Mouse (Mus musculus): ENCODE results near the gene Sptssa. TPM values are rescaled to one million over a fixed set of nuclear protein-coding genes. Genes with fewer than 3 reads are reported as not detected.

Gene Sptssa
- polyA plus RNA-seq, 1 experiment = 101 TPM

- no peaks in the 10 kb centered on the region for H3K27me3 ChIP-seq (ENCODE audit: control insufficient read depth, insufficient read depth, low read length)
- peaks cover 26% of the 10 kb centered on the region for H3K4me1 ChIP-seq (ENCODE audit: control insufficient read depth, insufficient read depth, insufficient read length, low read length)
- peak overlapping the region; percentile 84 for H3K4me3 ChIP-seq (ENCODE audit: low read depth, low read length)
- no peak for TF ChIP-seq POLR2A (IDR thresholded peaks at IDR 0.05; ENCODE audit: low read depth, low read length)
- no peak for TF ChIP-seq CTCF (IDR thresholded peaks at IDR 0.05; ENCODE audit: extremely low read depth, insufficient read length, insufficient replicate concordance, low read depth, low read length)
- H3K27ac ChIP-seq (ENCODE audit: insufficient read depth, low read depth, low read length) = peak overlapping the region; percentile 70
- peaks cover 6% of the 10 kb centered on the region for H3K36me3 ChIP-seq (ENCODE audit: control insufficient read depth, insufficient read depth, low read length)
- WGBS = 2% methylated on average over 16 of the region's 16 CpGs
Observed at GRCm38 (mm10) chr12:54655292-54656038, 908 bp downstream of the Sptssa start.

DNA sequence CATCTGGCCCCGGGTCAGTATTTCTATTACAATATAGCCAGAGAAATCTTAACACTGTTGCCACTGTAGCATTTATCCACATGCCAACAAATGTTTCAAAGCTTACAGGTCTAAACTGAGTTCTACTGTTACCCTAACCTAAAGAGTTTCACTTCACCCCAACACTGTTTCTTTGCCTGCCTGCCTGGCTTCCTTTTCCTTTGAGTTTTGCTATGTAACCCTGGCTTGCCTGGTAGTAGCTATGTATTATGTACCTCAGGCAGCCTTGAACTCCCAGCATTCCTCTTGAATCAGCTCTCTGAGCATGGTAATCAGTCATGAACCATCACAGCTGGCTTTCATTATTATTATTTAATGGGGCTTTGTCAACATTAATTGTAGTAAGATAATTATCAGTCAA lies 1.6 kb downstream of the Sptssa start:
- TF ChIP-seq CTCF (IDR thresholded peaks at IDR 0.05; ENCODE audit: extremely low read depth, insufficient read length, insufficient replicate concordance, low read depth, low read length) (no peak), POLR2A (IDR thresholded peaks at IDR 0.05; ENCODE audit: low read depth, low read length) (no peak)
- peaks cover 23% of the 10 kb centered on the region for H3K4me1 ChIP-seq (ENCODE audit: control insufficient read depth, insufficient read depth, insufficient read length, low read length)
- WGBS = 19% methylated on average over 1 of the region's 1 CpGs
- H3K27ac ChIP-seq (ENCODE audit: insufficient read depth, low read depth, low read length) = peak overlapping the region; percentile 77
- H3K27me3 ChIP-seq (ENCODE audit: control insufficient read depth, insufficient read depth, low read length) = no peaks in the 10 kb centered on the region
- peaks cover 12% of the 10 kb centered on the region for H3K36me3 ChIP-seq (ENCODE audit: control insufficient read depth, insufficient read depth, low read length)
- peak overlapping the region; percentile 40 for H3K4me3 ChIP-seq (ENCODE audit: low read depth, low read length)

- peak overlapping the region; percentile 40; the same call in 1 of the 2 replicates for H3K4me3 ChIP-seq (ENCODE audit: low read depth, low read length)
- peaks cover 20% of the 10 kb centered on the region for H3K4me1 ChIP-seq (ENCODE audit: control insufficient read depth, insufficient read depth, insufficient read length, low read length)
- peaks cover 14% of the 10 kb centered on the region for H3K36me3 ChIP-seq (ENCODE audit: control insufficient read depth, insufficient read depth, low read length)
- no peak for TF ChIP-seq CTCF (IDR thresholded peaks at IDR 0.05; ENCODE audit: extremely low read depth, insufficient read length, insufficient replicate concordance, low read depth, low read length)
- TF ChIP-seq POLR2A (IDR thresholded peaks at IDR 0.05; ENCODE audit: low read depth, low read length) = no peak
- H3K27me3 ChIP-seq (ENCODE audit: control insufficient read depth, insufficient read depth, low read length) = no peaks in the 10 kb centered on the region
- 19% methylated on average over 4 of the region's 4 CpGs for WGBS
- H3K27ac ChIP-seq (ENCODE audit: insufficient read depth, low read depth, low read length) = peak overlapping the region; percentile 77
Observed at GRCm38 (mm10) chr12:54654141-54654540, 2.2 kb downstream of the Sptssa start.

- H3K4me1 ChIP-seq (ENCODE audit: control insufficient read depth, insufficient read depth, insufficient read length, low read length) = peaks cover 13% of the 10 kb centered on the region
- H3K27ac ChIP-seq (ENCODE audit: insufficient read depth, low read depth, low read length) = peak overlapping the region; percentile 91
- no peaks in the 10 kb centered on the region for H3K27me3 ChIP-seq (ENCODE audit: control insufficient read depth, insufficient read depth, low read length)
- peak overlapping the region; percentile 40 for H3K4me3 ChIP-seq (ENCODE audit: low read depth, low read length)
- H3K36me3 ChIP-seq (ENCODE audit: control insufficient read depth, insufficient read depth, low read length) = peaks cover 24% of the 10 kb centered on the region
- TF ChIP-seq POLR2A (IDR thresholded peaks at IDR 0.05; ENCODE audit: low read depth, low read length) = no peak
- no peak for TF ChIP-seq CTCF (IDR thresholded peaks at IDR 0.05; ENCODE audit: extremely low read depth, insufficient read length, insufficient replicate concordance, low read depth, low read length)
- 27% methylated on average over 12 of the region's 12 CpGs for WGBS
Observed at GRCm38 (mm10) chr12:54652346-54652745, 4.0 kb downstream of the Sptssa start.

DNA sequence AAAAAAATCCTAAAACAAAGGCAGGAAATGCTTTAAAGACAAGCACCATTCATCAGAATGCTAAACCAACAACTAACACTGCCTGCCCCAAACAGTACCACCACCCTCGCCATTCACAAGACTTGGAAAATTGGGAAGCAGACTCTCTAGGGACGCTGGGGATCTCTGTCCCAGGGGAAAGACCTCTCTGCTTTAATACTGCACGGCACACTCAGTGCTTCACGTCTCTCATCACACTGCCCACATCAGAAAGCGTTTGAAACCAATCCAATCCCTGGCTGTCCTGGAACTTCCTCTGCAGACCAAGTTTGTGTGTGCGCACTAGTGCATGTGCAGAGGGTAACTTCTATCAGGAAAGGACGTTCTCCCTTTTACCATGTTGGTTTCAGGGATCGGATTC lies 4.6 kb downstream of the Sptssa start:
- H3K4me3 ChIP-seq (ENCODE audit: low read depth, low read length) = peak overlapping the region; percentile 40
- H3K27ac ChIP-seq (ENCODE audit: insufficient read depth, low read depth, low read length) = peak overlapping the region; percentile 91
- WGBS = 13% methylated on average over 8 of the region's 8 CpGs
- H3K36me3 ChIP-seq (ENCODE audit: control insufficient read depth, insufficient read depth, low read length) = peaks cover 25% of the 10 kb centered on the region
- TF ChIP-seq POLR2A (IDR thresholded peaks at IDR 0.05; ENCODE audit: low read depth, low read length) (no peak), CTCF (IDR thresholded peaks at IDR 0.05; ENCODE audit: extremely low read depth, insufficient read length, insufficient replicate concordance, low read depth, low read length) (no peak)
- peaks cover 12% of the 10 kb centered on the region for H3K4me1 ChIP-seq (ENCODE audit: control insufficient read depth, insufficient read depth, insufficient read length, low read length)
- H3K27me3 ChIP-seq (ENCODE audit: control insufficient read depth, insufficient read depth, low read length) = no peaks in the 10 kb centered on the region

GRCm38 (mm10) chr12:54651158-54651557 lies 5.2 kb downstream of the Sptssa start:
- H3K27me3 ChIP-seq (ENCODE audit: control insufficient read depth, insufficient read depth, low read length) = no peaks in the 10 kb centered on the region
- WGBS = 24% methylated on average over 1 of the region's 1 CpGs
- H3K4me3 ChIP-seq (ENCODE audit: low read depth, low read length) = no peak overlapping the region
- no peak overlapping the region for H3K27ac ChIP-seq (ENCODE audit: insufficient read depth, low read depth, low read length)
- TF ChIP-seq CTCF (IDR thresholded peaks at IDR 0.05; ENCODE audit: extremely low read depth, insufficient read length, insufficient replicate concordance, low read depth, low read length) (no peak), POLR2A (IDR thresholded peaks at IDR 0.05; ENCODE audit: low read depth, low read length) (no peak)
- H3K4me1 ChIP-seq (ENCODE audit: control insufficient read depth, insufficient read depth, insufficient read length, low read length) = peaks cover 11% of the 10 kb centered on the region
- H3K36me3 ChIP-seq (ENCODE audit: control insufficient read depth, insufficient read depth, low read length) = peaks cover 31% of the 10 kb centered on the region

DNA sequence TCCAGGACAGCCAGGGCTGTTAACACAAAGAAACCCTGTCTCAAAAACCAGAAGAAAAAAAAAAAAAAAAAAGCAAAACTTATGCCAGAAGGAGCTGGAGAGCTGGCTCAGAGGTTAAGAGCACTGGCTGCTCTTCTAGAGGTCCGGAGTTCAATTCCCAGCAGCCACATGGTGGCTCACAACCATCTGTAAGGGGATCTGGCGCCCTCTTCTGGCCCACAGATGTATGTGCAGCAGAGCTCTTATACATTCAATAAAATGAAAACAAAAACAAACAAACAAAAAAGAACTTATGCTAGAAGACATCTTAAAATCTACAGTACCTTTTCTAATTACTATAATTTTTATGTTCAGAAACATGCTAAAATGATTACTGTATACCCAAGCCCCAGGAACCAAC lies 11.4 kb downstream of the Sptssa start:
- WGBS = 81% methylated on average over 2 of the region's 2 CpGs
- TF ChIP-seq CTCF (IDR thresholded peaks at IDR 0.05; ENCODE audit: extremely low read depth, insufficient read length, insufficient replicate concordance, low read depth, low read length) (peak; percentile 67; the same call in 1 of the 2 replicates), POLR2A (IDR thresholded peaks at IDR 0.05; ENCODE audit: low read depth, low read length) (no peak)
- Histone ChIP-seq H3K4me3 (ENCODE audit: low read depth, low read length) (no peak overlapping the region), H3K27me3 (ENCODE audit: control insufficient read depth, insufficient read depth, low read length) (no peaks in the 10 kb centered on the region), H3K36me3 (ENCODE audit: control insufficient read depth, insufficient read depth, low read length) (peaks cover 26% of the 10 kb centered on the region), H3K27ac (ENCODE audit: insufficient read depth, low read depth, low read length) (no peak overlapping the region), H3K4me1 (ENCODE audit: control insufficient read depth, insufficient read depth, insufficient read length, low read length) (peaks cover 21% of the 10 kb centered on the region; the same call in 1 of the 2 replicates)
